Mouse (Mus musculus): ENCODE results near the gene Brpf3. TPM values are rescaled to one million over a fixed set of nuclear protein-coding genes. Genes with fewer than 3 reads are reported as not detected.
"Not testable (repeated sequence)": the region's sequence is repeated elsewhere in the genome, so short reads cannot be mapped to it uniquely, and the experiment has no call there.

Brpf3 gene
- total RNA-seq, 4 experiments from 2014 or later: 75.6 to 83.4 (median 77.1) TPM

DNA sequence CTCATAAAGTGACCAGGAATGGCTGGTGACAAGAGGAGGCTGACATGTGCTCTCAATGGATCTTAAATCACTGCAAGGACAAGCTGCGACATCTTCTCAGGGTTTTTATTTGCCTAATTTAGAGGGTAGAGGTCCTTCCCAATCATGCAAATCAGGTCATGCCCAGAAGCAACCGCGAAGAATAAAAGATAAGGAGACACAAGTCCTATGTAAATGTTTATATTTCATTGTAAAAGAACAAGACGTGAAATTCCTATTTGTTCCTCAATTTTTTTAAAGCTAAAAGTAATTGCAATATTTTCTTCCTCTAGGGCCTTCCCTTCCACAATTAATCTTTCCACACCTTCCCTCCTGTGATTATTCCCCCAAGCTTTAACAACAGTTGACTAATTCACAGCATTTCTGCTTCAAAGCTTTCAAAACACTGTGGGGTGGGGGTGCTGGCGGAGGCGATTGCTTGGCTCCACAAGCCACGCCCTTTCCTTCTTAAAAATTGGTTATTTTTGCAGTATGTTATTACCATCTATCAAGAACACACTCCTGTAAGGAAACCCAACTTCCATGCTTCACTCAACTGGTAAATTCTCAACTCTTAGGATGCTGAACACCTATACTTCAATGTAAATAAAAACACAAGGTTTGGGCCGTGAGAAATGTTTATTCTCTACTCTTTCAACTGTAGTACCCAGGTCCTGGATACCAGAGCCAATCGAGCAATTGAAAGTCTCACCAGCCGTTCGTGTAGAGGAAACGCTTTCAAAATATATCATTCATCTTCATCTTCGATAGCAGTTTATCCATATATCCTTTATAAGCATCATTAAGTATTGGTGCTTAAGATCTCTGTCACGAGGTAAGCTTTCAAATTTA is 1.4 kb upstream of the Brpf3 start:
- no peak for DNase-seq

DNA sequence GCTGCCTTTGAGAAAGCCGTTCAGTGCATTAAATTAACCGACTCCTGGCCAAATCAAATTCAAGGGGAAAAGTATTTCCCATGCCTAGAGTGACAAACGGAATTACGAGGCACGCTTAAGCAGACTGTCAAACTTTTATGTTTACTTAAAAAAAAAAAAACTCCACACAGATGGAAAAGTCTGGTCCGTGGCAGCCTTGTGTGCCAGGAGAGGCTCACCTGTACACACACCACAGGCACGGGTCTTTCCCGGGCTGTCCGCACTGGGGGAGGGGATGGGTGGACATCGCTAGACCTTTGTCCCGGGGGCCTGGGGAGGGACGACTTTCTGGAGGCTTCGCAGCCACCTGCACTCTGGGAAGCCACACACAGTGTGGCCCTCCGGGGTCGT is 614 bp upstream of the Brpf3 start:
- no peak for DNase-seq

DNA sequence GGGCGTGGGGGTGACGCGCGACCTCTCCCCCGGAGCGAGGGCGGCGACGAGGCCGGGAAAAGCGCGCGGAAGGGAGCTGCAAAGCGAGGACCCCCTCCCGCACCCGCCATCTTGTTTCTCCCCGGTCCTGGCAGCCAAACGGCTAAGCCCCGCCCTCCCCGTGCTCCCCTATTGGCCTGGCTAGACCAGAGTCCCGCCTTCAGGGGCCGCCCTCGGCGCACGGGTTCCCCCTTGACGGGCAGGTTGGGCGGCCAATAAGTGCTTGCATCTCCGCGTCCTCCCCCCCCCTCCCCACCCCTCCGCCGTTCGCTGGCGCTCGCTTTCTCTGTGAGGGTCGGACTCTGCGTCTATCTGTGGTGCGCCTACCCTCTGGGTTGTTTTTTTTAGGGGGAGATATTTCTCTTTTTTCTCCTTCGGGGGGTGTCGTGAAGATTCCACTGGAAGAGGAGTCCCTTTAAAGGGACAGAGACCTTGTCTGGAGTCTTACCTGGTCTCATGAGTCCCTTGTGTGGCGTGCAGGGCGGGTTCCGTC is 650 bp downstream of the Brpf3 start:
- DNase-seq: peak; percentile 97

DNA sequence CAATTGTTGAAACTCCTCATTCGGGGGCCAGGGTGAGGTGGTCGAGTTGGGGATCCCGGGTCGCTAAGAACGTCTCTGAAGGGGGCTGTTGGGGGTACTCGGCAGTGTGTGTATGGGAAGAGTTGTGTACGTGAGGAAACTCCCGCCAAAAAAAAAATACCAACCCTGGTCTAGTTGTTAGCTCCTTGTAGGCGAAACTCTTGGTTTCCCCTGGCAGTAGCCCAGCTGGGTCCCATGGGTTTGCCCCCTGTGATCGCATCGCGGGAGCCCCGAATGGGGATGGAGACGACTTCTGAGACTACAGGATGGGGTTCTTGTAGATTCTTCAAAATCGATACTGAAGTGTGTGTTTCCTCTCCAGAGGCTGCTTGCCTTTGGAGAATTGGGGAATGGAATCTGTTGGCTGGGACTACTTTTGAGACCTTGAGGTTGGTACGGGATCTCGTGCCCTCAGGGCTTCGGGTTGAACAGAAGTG is 1.2 kb downstream of the Brpf3 start:
- peak; percentile 43 for DNase-seq

DNA sequence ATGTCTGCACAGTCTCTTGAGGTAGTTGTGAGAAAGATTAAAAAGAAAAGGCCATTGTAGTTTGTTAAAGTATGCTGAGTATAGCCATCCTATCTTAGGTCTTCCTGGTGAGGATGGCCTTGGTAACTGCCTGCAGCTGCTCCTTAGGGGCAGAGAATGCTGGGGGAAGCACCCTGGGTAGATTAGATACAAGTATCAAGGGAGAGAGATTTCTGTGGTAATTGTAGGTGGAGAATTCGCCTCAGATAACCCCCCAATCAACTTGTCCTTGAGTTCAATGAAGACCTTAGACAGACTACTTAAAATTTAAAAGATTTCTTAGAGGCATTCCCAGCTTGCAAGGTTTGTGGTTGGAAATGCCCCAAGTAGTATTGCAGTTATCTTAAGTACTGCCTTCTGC is 2.4 kb downstream of the Brpf3 start:
- DNase-seq: no peak

DNA sequence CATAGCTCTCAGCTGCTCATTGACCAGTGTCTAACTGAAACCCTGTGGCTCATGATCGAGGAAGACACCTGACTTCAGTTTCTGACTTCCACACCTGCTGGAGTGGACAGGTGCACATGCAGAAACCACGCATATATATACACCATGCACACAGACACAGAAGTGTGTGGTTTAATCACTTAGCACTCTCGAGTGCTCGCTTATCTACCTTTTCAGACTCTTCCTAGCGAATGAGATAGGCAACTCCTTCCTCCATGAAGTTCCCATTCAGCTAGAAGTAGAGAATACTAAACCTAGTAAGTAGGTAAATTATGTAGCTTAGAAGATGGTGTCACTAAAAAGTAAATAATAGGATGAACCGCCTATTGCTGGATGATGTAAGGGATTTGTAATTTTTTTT is 4.1 kb downstream of the Brpf3 start:
- DNase-seq: no peak

DNA sequence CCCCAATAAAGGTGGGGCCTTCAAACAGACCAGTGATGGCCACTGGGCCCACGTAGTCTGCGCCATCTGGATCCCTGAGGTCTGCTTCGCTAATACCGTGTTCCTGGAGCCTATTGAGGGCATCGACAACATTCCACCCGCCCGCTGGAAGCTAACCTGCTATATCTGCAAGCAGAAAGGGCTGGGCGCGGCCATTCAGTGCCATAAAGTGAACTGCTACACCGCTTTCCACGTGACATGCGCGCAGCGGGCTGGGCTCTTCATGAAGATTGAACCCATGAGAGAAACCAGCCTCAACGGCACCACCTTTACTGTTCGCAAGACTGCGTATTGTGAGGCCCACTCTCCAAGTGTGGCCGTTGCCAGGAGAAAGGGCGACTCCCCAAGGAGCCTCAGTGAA is 5.9 kb downstream of the Brpf3 start:
- no peak for DNase-seq

DNA sequence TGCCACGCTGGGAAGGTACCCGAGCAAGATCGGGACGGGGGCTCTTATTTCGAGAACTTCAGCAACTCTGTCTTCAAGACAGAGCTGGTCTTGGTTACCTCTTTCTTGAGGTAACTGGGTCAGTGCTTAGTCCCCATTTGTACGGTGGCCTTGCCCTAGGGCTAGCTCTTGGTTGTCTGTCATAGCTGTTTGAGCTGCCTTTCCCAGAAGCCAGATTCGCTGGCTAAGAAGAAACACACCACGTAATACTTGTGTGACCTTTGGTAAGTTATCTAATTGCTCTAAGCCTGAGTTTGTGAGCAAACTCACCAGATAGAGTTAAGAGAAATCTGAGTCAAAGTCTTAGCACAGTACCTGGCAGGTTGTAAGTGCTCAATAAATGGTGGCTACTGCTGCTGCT is 7.8 kb downstream of the Brpf3 start:
- DNase-seq: no peak

DNA sequence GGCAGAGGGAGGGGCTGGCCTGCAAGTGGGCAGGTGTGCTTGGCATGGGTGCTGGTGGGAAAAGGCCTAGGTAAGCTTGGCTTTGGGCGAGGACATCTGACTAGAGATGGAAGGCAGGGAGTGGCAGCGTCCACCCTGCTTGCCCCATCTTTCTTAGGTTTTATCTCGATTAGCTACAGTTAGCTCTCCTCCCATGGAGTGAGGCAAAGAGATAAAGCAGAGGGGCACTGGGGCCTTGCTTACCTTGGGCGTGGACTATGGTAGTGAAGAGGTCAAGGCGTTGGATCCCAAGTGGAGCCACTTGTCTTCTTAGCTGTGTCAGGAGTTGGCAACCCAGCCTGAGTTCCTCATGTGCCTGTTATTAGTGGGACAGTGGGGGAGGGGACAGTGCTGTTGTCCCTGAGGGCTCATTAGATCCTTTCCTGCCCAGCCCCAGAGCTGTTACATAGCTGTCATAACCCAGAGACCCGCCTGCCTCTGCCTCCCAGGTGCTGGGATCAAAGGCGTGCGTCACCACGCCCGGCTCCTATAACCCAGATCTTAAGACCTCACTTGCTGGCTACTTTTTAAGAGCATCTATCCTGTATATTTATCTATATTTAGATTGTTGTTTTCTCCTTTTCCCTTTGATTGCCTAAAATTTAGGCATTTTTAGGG is 8.4 kb downstream of the Brpf3 start:
- no peak for DNase-seq

DNA sequence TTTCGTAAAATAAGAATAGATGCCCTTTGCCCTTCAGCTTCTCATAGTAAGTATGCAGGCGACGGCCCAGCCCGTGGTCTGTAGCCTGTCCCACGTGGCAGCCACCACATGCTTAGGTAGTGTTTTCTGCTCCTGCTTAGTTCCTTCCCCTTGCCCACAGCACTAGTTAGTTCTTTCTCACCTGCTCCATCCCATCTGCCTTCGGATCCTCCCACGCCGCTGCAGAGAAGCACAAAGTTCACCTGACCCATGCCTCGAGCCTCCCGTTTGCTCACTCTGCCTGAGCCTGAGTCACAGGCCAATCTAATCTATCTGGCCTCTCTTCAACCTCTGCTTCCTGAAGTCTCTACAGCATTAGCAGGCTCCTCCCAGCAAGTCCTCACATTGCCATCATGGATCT is 11.5 kb downstream of the Brpf3 start:
- DNase-seq: no peak

DNA sequence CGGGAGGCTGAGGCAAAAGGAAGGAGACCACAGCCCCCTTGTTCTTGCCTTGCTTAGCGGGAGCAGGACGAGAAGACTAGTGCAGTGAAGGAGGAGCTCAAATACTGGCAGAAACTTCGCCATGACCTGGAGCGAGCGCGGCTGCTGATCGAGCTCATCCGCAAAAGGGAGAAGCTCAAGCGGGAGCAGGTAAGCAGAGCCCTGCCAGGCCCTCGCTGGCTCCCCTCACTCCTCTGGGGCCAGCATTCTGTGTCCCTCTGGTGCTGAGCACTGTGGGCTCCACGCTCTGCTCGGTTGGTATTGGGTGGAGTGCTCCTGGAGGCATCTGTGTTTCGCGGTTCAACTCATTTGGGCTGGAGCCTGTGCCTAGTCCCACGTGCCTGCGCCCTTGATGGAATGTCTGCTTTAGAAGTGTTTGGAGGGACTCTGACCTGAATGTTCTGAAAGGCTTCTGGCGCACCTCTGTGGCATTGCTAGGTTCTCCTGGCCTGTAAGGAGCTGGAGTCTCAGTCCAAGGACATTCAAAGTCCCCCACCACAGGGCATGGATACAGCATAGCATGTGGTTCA is 13.7 kb downstream of the Brpf3 start:
- no peak for DNase-seq

DNA sequence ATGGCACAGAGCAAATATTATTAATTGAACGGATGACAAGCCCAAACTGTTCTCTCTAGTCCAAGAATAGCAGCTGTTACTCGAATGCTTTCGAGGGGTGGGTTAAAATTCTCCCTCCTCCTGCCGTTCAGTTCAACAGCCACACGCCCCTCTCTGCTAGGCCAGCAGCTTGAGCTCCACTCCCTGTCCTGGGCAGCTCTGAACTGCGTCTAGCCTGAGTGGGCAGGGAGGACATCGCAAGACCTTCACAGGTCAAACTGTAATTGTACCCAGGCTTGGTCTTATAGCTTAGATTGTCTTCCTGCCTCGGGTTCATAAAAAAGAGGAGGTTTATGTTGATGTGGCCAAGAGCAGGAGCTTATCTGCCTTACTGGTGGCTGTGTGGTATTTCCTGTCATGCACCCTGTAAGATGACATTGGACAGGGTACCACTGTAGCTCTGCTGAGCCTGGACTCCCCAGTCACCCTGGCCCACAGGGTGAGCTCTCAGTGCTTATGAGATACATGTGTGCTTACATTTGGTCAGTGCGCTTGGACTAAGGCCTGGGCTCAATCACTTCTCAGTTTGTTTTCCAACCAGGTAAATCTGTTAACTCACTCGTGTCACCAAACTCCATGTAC is 14.6 kb downstream of the Brpf3 start:
- DNase-seq: no peak

DNA sequence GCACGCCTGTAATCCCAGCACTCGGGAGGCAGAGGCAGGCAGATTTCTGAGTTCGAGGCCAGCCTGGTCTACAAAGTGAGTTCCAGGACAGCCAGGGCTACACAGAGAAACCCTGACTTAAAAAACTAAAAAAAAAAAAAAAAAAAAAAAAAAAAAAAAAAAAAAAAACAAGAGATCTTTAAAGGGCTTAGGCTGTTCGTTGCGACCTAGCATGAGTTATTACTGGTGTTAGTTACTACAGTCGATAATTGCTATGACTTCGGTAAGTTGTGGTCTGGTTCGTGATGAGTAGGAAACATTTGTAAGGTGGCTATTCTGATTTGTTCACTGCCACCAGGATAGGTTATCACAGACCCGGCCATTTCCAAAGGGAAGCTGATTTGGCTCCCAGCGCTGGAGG is 15.4 kb downstream of the Brpf3 start:
- DNase-seq: not testable (repeated sequence)

DNA sequence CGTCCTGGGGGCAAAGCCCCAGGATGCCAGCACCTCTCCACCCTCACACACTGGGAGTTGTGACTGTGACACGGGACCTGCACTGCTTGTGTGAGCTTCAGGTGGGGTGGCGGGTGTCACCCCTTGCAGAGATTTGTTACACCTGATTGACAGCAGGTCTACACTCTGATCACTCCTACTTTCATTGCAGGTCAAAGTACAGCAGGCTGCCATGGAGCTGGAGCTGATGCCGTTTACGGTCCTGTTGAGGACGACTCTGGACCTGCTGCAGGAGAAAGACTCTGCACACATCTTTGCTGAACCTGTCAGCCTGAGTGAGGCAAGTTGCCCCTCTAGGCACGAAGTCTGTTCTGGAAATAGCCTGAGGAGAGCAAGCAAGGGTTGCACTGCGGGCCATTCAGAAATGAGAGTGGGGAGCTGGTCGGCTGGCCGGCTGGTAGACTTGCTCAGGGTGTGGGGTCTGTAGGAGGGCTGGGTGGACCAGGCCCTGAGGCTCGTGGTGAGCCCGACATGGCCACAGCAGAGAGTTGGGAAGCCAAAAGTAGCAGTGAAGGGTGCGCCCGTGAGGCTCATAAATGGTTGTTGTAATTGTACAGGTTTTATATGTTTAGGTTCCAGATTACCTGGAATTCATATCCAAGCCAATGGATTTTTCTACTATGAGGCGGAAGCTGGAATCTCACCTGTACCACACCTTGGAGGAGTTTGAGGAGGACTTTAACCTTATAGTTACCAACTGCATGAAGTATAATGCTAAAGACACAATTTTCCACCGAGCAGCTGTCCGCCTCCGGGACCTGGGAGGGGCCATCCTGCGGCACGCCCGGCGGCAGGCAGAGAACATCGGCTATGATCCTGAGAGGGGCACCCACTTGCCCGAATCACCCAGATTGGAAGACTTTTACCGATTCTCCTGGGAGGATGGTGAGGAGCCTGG is 16.3 kb downstream of the Brpf3 start:
- no peak for DNase-seq

DNA sequence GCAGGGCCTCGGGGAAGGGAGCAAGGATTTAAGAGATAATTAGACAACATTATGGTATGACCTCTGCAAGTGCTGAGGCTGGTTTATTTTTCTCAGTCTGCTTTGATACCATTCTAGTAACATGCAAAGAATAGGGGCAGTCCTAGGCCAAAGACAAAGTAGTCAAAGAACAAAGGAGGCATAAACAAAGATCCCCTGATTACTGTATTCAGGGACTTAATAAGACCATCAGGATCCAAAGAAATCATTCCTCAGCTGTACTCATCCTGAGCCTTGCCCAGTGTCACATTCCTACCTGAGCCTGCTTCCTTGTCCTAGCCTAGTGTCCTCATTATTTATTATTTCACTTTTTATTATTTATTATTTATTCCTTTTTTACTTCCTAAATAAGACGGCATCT is 19.3 kb downstream of the Brpf3 start:
- no peak for DNase-seq

DNA sequence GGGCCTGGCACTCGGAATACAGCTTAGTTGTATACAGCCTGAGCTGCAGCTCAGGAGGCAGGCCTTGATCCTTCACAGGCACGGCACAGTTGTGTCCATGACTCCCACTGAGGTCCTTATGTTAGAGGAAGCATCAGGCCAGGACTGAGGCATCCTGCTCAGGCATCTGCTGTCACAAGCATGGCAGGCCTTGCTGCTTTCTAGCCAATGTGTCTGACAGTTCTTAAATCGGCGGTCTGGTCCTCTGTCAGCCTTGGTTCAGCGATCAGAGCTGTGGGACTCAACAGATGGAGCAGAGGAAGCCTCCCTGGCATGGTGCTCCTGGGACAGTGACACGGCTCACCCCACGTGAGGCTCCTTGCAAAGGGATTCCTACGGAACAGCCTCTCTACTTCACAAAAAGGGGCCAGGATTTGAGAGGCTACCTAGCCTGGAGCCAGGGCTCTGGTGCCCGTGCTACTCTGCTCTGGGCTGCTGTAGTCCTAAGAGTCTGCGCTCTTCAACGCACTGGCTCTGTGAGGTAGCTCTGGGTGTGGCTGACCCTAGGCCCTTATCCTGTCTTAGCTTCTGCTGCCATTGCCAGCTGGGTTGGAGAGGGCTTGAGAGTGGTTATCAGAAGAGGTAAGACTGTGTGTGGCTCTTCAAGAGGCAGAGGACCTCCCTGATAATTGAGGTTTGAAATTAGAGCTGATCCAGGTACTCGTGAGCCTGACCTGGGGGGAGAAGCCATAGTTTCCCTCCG is 22.3 kb downstream of the Brpf3 start:
- DNase-seq: no peak

DNA sequence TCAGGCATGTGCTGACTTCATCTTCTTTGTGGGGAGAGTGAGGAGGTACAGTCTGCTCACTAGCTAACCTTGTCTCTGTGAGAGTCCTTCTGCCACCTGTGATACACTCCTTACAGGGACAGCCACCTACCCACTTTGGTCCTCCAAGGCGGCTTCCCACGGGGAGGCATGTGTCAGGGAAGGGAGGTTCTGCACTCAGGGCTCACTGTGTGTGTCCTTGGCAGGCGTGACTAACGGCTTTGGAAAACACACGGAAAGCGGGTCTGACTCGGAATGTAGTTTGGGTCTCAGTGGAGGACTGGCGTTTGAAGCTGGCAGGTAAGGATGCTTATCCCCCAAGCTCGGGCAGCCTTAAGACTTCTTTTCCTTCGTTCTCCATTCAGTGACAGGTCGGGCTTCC is 22.9 kb downstream of the Brpf3 start:
- DNase-seq: no peak

DNA sequence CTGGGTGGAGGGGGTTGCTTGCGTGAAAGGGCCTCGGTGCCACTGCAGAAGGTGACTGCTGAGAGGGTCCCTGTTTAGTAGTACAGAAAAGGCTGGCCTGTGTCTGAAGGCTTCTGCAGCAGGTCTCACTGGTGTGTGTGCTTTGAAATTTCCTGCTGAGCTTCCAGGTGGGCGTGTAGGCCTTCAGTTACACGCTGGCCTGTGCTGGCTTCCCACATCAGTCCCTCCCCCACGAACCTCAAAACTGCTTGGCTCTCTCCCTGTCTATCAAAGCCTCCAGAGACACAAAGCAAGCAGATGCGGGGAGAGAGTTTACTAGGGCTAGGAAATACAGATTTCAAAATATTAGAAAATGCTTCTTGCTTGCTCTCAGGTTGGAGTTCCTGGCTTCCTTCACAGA is 24.0 kb downstream of the Brpf3 start:
- no peak for DNase-seq

DNA sequence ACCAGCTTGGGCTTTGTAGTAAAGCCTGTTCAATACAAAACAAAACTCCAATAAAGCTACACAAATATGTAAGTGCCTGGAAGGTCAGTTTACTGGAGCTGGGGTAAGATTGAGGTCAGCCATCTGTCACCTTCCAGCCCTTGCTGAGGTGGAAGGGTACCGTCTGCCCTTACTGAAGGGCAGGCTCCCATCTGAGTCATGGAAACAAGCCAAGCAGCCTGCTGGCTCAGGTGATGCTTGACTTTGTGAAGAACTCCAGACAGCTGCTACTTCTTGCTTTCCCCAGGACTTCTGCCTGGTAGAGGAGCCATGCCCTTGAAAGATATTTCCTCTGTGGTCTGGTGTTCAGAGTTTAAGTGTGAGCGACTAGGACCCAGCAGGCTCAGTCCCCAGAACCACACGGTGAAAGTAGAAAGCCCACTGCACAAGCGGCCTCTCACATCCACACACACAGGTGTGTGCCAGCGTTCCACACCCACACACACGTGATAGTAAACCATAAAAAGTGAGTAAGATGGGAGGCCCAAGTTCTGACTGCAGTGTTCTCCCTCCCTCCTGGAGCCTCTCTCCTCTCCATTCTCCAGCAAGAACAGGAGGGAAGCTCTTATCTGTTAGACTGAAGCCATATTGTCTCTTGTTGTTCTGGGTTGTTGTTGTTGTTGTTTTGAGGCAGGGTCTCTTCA is 24.6 kb downstream of the Brpf3 start:
- no peak for DNase-seq

DNA sequence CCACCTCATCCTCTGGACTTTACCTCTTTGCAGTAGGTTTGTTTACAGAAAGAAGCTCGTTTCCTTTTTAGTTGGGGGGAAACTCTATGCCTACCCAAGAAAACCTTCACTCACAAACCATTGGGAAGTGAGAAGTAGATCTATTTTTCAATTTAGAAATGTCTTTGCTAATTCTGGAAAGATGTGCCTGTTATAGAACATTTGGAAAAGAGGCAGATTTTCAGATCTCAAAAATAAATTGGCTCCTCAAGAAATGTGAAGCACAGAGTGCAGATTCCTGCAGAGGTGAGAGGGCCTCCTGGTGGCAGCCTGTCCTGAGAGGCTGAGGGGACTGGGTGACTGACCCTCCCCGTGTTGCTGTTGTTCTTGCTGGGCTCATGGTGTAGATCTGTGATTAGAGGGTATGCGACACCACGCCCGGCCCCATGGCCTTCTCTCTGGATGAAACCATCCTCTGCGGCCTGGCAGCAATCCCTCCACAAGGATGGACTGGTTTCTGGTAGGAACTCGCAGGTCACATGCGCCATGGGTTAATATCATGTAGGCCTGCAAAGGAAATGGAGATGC is 26.9 kb downstream of the Brpf3 start:
- no peak for DNase-seq

Data from adrenal gland, adult 8-10 months (tissue).